Mouse (Mus musculus) hindbrain, embryonic 11.5 days (tissue): ENCODE data around the gene Rcn1. TPM values are rescaled to one million over a fixed set of nuclear protein-coding genes. Genes with fewer than 3 reads are reported as not detected.
A peak's percentile ranks its signal among the peaks of the same experiment; 100 is the strongest.

Source experiments
- ATAC-seq: fragments of 200-750 bp; cut with Nextera tagmentation; 2 replicates; pipeline ENCODE4 v1.8.0; 2017; ENCODE audit warnings: mild to moderate bottlenecking, moderate TSS enrichment, moderate library complexity; ENCODE audit not compliant: low FRiP score
- DNase-seq: peaks from one replicate; pipeline ENCODE4 v3.0.0-alpha.2; 2015; ENCODE audit warnings: low spot score
- H3K27ac ChIP-seq: fragments of 300-500 bp; sonication (generic); 2 replicates; pipeline ENCODE4 v1.5.1; 2014; ENCODE audit warnings: mild to moderate bottlenecking, low read depth, low read length
- H3K27me3 ChIP-seq: fragments of 300-500 bp; sonication (generic); 2 replicates; pipeline ENCODE4 v1.6.1; 2014; ENCODE audit warnings: mild to moderate bottlenecking, low read length, moderate library complexity, mixed read lengths; ENCODE audit not compliant: control insufficient read depth, insufficient read depth
- H3K36me3 ChIP-seq: fragments of 300-500 bp; sonication (generic); 2 replicates; pipeline ENCODE4 v1.6.1; 2014; ENCODE audit warnings: mild to moderate bottlenecking, low read length, moderate library complexity, mixed read lengths; ENCODE audit not compliant: control insufficient read depth, insufficient read depth
- H3K4me1 ChIP-seq: fragments of 300-500 bp; sonication (generic); replicated peaks from 2 replicates; pipeline ENCODE4 v1.6.1; 2014; ENCODE audit warnings: low read length, mixed read lengths; ENCODE audit not compliant: control insufficient read depth, insufficient read depth
- H3K4me2 ChIP-seq: fragments of 300-500 bp; sonication (generic); replicated peaks from 2 replicates; pipeline ENCODE4 v1.6.1; 2014; ENCODE audit warnings: mild to moderate bottlenecking, low read depth, low read length
- H3K4me3 ChIP-seq: fragments of 300-500 bp; sonication (generic); 2 replicates; pipeline ENCODE4 v1.5.1; 2014; ENCODE audit warnings: low read depth, low read length
- H3K9ac ChIP-seq: fragments of 300-500 bp; sonication (generic); 2 replicates; pipeline ENCODE4 v1.6.1; 2014; ENCODE audit warnings: low read depth, low read length
- H3K9me3 ChIP-seq: fragments of 300-500 bp; sonication (generic); 2 replicates; pipeline ENCODE4 v1.6.1; 2016; ENCODE audit warnings: low read length; ENCODE audit not compliant: control insufficient read depth
- WGBS: fragments of 180-500 bp; shearing (Covaris S2); extraction: QIAGEN DNeasy Blood & Tissue Kit; methylation state at CpG from one replicate; pipeline ENCODE4 v1.1.7; 2014; 5-methylcytosine and 5-hydroxymethylcytosine counted together
- polyA plus RNA-seq: library from polyadenylated mRNA; unstranded; fragments of >200 nt; fragmentation: Nextera tagmentation; extraction: Ambion mirVana; gene quantifications from 2 replicates; pipeline ENCODE4 v1.2.1, GENCODE M21; 2014

The Rcn1 gene
- 69.7 and 123 TPM in 2 replicates for polyA plus RNA-seq

GRCm38 (mm10) chr2:105399085-105399891, at the start of gene Rcn1:
Rcn1 (minus strand) TSS chr2:105399319.
- WGBS = 1% methylated on average over 36 of the region's 57 CpGs

GRCm38 (mm10) chr2:105444072-105444471, 45.0 kb upstream of the Rcn1 start:
- Histone ChIP-seq H3K4me3 (no peak overlapping the region), H3K36me3 (no peaks in the 10 kb centered on the region), H3K27me3 (no peaks in the 10 kb centered on the region), H3K4me1 (no peaks in the 10 kb centered on the region), H3K9me3 (no peaks in the 10 kb centered on the region), H3K4me2 (no peak overlapping the region), H3K27ac (no peak overlapping the region), H3K9ac (no peak overlapping the region)
- peak; percentile 38 for DNase-seq
- ATAC-seq = no peak
- WGBS = 34% methylated on average over 3 of the region's 3 CpGs

More at GRCm38 (mm10) chr2:105399085-105399891, at the start of gene Rcn1:
- Histone ChIP-seq H3K36me3 (no peaks in the 10 kb centered on the region), H3K27ac (peak within 1 kb of the TSS; percentile 83), H3K9me3 (no peaks in the 10 kb centered on the region), H3K9ac (peak within 1 kb of the TSS; percentile 86), H3K4me1 (peaks cover 3% of the 10 kb centered on the region), H3K4me3 (peak within 1 kb of the TSS; percentile 77), H3K4me2 (peak within 1 kb of the TSS; percentile 96), H3K27me3 (no peaks in the 10 kb centered on the region)
- DNase-seq (peak; percentile 83), ATAC-seq (peak; percentile 91)

- no peak overlapping the region for H3K27ac ChIP-seq
- H3K4me3 ChIP-seq = no peak overlapping the region
- no peak overlapping the region for H3K9ac ChIP-seq
- H3K9me3 ChIP-seq = no peaks in the 10 kb centered on the region
- no peaks in the 10 kb centered on the region for H3K36me3 ChIP-seq
- H3K4me1 ChIP-seq = no peaks in the 10 kb centered on the region
- H3K27me3 ChIP-seq = no peaks in the 10 kb centered on the region
- DNase-seq = no peak
- WGBS = 84% methylated on average over 4 of the region's 4 CpGs
- H3K4me2 ChIP-seq = no peak overlapping the region
- no peak for ATAC-seq
Observed at GRCm38 (mm10) chr2:105439022-105439421, 39.9 kb upstream of the Rcn1 start.

- WGBS = 87% methylated on average over 2 of the region's 2 CpGs
- Histone ChIP-seq H3K9ac (no peak overlapping the region), H3K36me3 (no peaks in the 10 kb centered on the region), H3K4me3 (no peak overlapping the region), H3K9me3 (no peaks in the 10 kb centered on the region), H3K27ac (no peak overlapping the region), H3K4me2 (no peak overlapping the region), H3K4me1 (no peaks in the 10 kb centered on the region), H3K27me3 (no peaks in the 10 kb centered on the region)
- ATAC-seq (no peak), DNase-seq (no peak)
Observed at GRCm38 (mm10) chr2:105438525-105438924, 39.4 kb upstream of the Rcn1 start.

- H3K9ac ChIP-seq = no peak overlapping the region
- no peaks in the 10 kb centered on the region for H3K27me3 ChIP-seq
- H3K36me3 ChIP-seq = no peaks in the 10 kb centered on the region
- H3K9me3 ChIP-seq = no peaks in the 10 kb centered on the region
- no peak overlapping the region for H3K4me3 ChIP-seq
- DNase-seq = peak; percentile 27
- no peak overlapping the region; the same call in 1 of the 2 replicates for H3K4me2 ChIP-seq
- 23% methylated on average over 10 of the region's 10 CpGs for WGBS
- H3K27ac ChIP-seq = no peak overlapping the region
- no peaks in the 10 kb centered on the region for H3K4me1 ChIP-seq
- ATAC-seq = no peak
Observed at GRCm38 (mm10) chr2:105432927-105433326, 33.8 kb upstream of the Rcn1 start.

GRCm38 (mm10) chr2:105430373-105430772, 31.3 kb upstream of the Rcn1 start:
- H3K4me1 ChIP-seq = no peaks in the 10 kb centered on the region
- ATAC-seq = no peak
- no peak for DNase-seq
- H3K27me3 ChIP-seq = no peaks in the 10 kb centered on the region
- no peak overlapping the region for H3K27ac ChIP-seq
- 76% methylated on average over 5 of the region's 5 CpGs for WGBS
- H3K9ac ChIP-seq = no peak overlapping the region
- no peaks in the 10 kb centered on the region for H3K36me3 ChIP-seq
- H3K4me2 ChIP-seq = no peak overlapping the region
- no peak overlapping the region for H3K4me3 ChIP-seq
- no peaks in the 10 kb centered on the region for H3K9me3 ChIP-seq

GRCm38 (mm10) chr2:105429899-105430298, 30.8 kb upstream of the Rcn1 start:
- no peaks in the 10 kb centered on the region for H3K36me3 ChIP-seq
- no peaks in the 10 kb centered on the region for H3K4me1 ChIP-seq
- no peak for DNase-seq
- H3K4me2 ChIP-seq = no peak overlapping the region
- H3K9me3 ChIP-seq = no peaks in the 10 kb centered on the region
- WGBS = 80% methylated on average over 6 of the region's 6 CpGs
- H3K27ac ChIP-seq = no peak overlapping the region
- no peaks in the 10 kb centered on the region for H3K27me3 ChIP-seq
- no peak overlapping the region for H3K4me3 ChIP-seq
- no peak overlapping the region for H3K9ac ChIP-seq
- no peak for ATAC-seq

- H3K4me2 ChIP-seq = no peak overlapping the region
- H3K36me3 ChIP-seq = no peaks in the 10 kb centered on the region
Observed at GRCm38 (mm10) chr2:105428467-105428866, 29.3 kb upstream of the Rcn1 start.

GRCm38 (mm10) chr2:105428029-105428428, 28.9 kb upstream of the Rcn1 start:
- no peak overlapping the region for H3K27ac ChIP-seq
- H3K9me3 ChIP-seq = no peaks in the 10 kb centered on the region
- no peak overlapping the region for H3K9ac ChIP-seq
- no peaks in the 10 kb centered on the region for H3K4me1 ChIP-seq
- DNase-seq (peak; percentile 83), ATAC-seq (no peak)
- WGBS = 5% methylated on average over 12 of the region's 12 CpGs
- no peaks in the 10 kb centered on the region for H3K27me3 ChIP-seq
- H3K4me2 ChIP-seq = no peak overlapping the region
- no peaks in the 10 kb centered on the region for H3K36me3 ChIP-seq
- no peak overlapping the region for H3K4me3 ChIP-seq

More at GRCm38 (mm10) chr2:105428467-105428866, 29.3 kb upstream of the Rcn1 start:
- WGBS = 18% methylated on average over 6 of the region's 6 CpGs
- DNase-seq = peak; percentile 31
- Histone ChIP-seq H3K4me1 (no peaks in the 10 kb centered on the region), H3K27ac (no peak overlapping the region), H3K9ac (no peak overlapping the region), H3K9me3 (no peaks in the 10 kb centered on the region), H3K27me3 (no peaks in the 10 kb centered on the region), H3K4me3 (no peak overlapping the region)
- ATAC-seq = no peak
